Mouse (Mus musculus) olfactory bulb, adult 2 months (tissue): ENCODE results near the gene Cfap100. TPM values are rescaled to one million over a fixed set of nuclear protein-coding genes. Genes with fewer than 3 reads are reported as not detected.

Experiments
- H3K27ac ChIP-seq: fragments of 200-500 bp; 2 replicates; pipeline ENCODE4 v1.5.1; 2012; ENCODE audit warnings: low read depth, low read length; ENCODE audit not compliant: insufficient read depth
- H3K4me1 ChIP-seq: fragments of 200-500 bp; 2 replicates; pipeline ENCODE4 v1.6.1; 2012; ENCODE audit warnings: low read length; ENCODE audit not compliant: control insufficient read depth, insufficient read depth
- H3K4me3 ChIP-seq: fragments of 200-500 bp; 2 replicates; pipeline ENCODE4 v1.5.1; 2012; ENCODE audit warnings: mild to moderate bottlenecking, low read depth, low read length, moderate library complexity; ENCODE audit not compliant: insufficient read depth
- CTCF ChIP-seq: fragments of 200-500 bp; IDR thresholded peaks from 2 replicates; pipeline ENCODE4 v1.5.1; 2012; ENCODE audit warnings: low read depth, mild to moderate bottlenecking, low read length, moderate library complexity; ENCODE audit not compliant: insufficient read depth
- POLR2A ChIP-seq: fragments of 200-500 bp; IDR thresholded peaks from 2 replicates; pipeline ENCODE4 v1.6.1; 2012; ENCODE audit warnings: mild to moderate bottlenecking, low read depth, low read length, moderate library complexity; ENCODE audit not compliant: insufficient read depth
- WGBS: fragments of 180-500 bp; shearing (Covaris S2); methylation state at CpG from one replicate; pipeline ENCODE4 v1.1.7; 2018; 5-methylcytosine and 5-hydroxymethylcytosine counted together
- polyA plus RNA-seq: library from polyadenylated mRNA; stranded (reverse); fragments of >200 nt; gene quantifications from 2 replicates; pipeline ENCODE4 v1.2.4, GENCODE M21; 2012; ENCODE audit warnings: low replicate concordance; ENCODE audit not compliant: missing spikeins, insufficient read depth, insufficient read length

Cfap100 gene
- polyA plus RNA-seq, 1 experiment: not detected

DNA sequence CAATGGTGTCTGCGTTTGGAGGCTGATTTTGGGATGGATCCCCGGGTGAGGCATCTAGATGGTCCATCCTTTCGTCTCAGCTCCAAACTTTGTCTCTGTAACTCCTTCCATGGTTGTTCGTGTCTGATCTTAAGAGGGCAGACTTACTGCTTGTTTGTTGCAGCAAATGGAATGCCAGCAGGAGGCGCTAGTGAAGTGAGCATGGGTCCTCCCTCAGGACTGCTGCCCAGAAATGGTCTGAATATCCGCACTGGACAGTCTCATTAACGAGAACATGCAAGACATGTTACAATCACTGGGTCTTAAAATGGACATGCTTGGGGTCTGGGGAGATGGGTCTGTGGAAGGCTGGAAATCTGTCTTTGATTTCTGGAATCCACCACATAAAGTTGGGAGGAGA, 21.6 kb upstream of the Cfap100 start:
- TF ChIP-seq CTCF (no peak), POLR2A (no peak)
- 30% methylated on average over 7 of the region's 7 CpGs for WGBS
- Histone ChIP-seq H3K4me3 (no peak overlapping the region), H3K4me1 (peaks cover 4% of the 10 kb centered on the region; the same call in 1 of the 2 replicates), H3K27ac (no peak overlapping the region)

DNA sequence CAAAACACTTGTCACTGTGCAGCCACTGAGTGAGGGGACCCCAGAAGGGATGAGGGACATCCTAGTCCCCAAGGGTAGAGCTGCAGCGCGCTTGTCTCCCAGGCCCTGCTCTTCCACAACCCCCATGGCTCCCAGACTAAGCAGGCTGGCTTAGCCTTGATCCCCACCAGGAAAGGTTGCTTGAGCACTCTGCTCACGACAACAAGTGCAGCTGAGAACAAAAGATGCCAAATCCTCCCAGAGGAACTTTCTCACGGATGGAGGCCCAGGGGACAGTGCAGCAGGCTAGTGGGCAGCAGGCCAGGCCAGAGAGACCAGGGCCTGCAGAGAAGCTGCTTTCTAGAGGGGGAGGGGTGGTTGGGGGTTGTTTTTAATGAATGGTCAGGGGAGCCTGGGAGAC, 18.3 kb upstream of the Cfap100 start:
- no peak overlapping the region for H3K4me3 ChIP-seq
- 64% methylated on average over 4 of the region's 4 CpGs for WGBS
- TF ChIP-seq CTCF (no peak), POLR2A (no peak)
- no peak overlapping the region for H3K27ac ChIP-seq
- H3K4me1 ChIP-seq: peaks cover 4% of the 10 kb centered on the region; the same call in 1 of the 2 replicates

- H3K4me1 ChIP-seq: peaks cover 2% of the 10 kb centered on the region
- no peak overlapping the region for H3K27ac ChIP-seq
- TF ChIP-seq CTCF: no peak
- TF ChIP-seq POLR2A: no peak
- 93% methylated on average over 3 of the region's 3 CpGs for WGBS
- H3K4me3 ChIP-seq: no peak overlapping the region
Observed at GRCm38 (mm10) chr6:90437041-90437440, 8.4 kb upstream of the Cfap100 start.

GRCm38 (mm10) chr6:90436192-90436907, 7.8 kb upstream of the Cfap100 start:
- 84% methylated on average over 10 of the region's 10 CpGs for WGBS
- no peak for TF ChIP-seq CTCF
- no peak for TF ChIP-seq POLR2A

DNA sequence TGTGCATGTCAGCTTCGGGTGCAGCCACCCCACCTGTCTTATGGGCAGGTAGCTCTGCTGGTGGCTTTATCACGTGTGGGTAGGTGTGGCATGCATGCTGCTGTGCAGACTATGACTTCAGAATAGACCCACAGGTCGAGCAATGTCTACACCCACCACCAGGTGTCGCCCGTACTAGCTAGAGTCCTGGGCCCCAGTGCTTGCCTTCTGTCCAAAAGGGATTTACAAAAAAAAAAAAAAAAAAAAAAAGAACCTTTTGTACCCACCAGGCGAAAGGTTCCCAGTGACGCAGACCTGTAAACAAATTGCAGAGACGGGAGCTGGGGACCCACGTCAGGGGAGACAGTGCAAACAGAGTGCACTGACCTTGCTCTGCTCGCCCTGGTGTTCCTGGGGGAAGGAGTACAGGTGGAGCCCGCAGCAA, 6.6 kb upstream of the Cfap100 start:
- Histone ChIP-seq H3K4me3 (no peak overlapping the region), H3K27ac (no peak overlapping the region), H3K4me1 (peaks cover 2% of the 10 kb centered on the region)
- TF ChIP-seq CTCF: peak; percentile 35; the same call in 1 of the 2 replicates
- TF ChIP-seq POLR2A: no peak
- 18% methylated on average over 11 of the region's 11 CpGs for WGBS

More at GRCm38 (mm10) chr6:90436192-90436907, 7.8 kb upstream of the Cfap100 start:
- H3K27ac ChIP-seq: no peak overlapping the region
- H3K4me1 ChIP-seq: peaks cover 2% of the 10 kb centered on the region
- H3K4me3 ChIP-seq: no peak overlapping the region

DNA sequence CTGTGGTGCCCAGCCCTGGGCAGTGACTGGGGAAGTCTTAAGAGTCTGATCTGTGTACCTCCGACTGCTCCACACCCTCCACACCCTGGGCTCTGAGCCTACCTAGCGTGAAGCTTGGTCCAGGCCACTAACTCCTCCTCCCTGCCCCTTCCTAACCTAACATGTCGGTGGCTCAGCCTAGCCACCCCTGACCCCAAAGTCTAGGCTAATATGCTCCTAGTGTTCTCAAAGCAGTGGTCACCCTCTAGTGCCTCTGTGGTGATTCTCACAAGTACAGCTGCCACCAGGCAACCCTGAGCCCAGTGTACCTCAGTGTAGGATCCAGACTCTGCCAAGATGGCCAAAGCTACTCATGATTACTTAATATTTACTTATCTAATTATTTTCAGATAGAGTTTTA, 6.1 kb upstream of the Cfap100 start:
- WGBS: 79% methylated on average over 3 of the region's 3 CpGs
- Histone ChIP-seq H3K4me1 (peaks cover 2% of the 10 kb centered on the region), H3K4me3 (no peak overlapping the region), H3K27ac (no peak overlapping the region)
- TF ChIP-seq POLR2A (no peak), CTCF (no peak)

DNA sequence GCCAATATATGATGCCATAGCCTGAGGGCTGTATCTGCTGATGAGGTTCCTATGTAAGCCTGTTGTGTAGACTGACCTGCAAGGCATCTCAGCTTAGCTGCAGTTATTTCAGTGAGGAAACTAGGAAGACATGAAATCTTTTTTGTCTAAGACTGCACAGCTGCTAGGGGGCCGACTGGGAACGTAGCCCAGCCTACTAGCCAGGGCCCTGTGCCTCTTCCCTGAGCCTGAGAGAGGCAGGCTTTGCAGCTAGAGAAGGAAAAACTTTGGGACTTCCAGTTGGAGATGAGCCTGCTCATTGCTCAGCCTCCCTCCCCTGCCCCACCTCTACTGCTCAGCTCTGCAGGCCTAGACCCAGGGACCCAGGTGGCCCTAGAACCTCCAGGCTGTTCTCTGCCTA, 2.9 kb upstream of the Cfap100 start:
- TF ChIP-seq CTCF: no peak
- TF ChIP-seq POLR2A: no peak
- Histone ChIP-seq H3K4me1 (peaks cover 7% of the 10 kb centered on the region), H3K27ac (no peak overlapping the region), H3K4me3 (no peak overlapping the region)
- 53% methylated on average over 2 of the region's 2 CpGs for WGBS

DNA sequence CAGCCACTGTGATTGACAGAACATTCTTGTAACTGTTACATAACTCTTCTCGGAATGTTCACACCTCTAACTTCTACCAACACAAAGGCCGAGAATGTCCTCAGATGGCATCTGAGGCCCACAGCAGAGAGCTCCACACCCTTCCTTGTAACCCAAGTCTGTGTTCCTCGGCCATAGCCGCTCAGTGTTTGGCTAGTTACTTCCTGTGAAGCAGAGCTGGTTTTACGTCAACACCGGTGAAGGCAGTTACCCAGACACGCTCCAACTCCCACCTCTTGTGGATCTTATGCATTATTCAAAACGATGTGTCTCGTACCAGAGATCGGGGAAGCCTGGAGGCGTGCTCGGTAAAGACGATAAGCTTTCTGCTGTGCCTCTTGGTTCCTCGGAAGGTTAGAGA, 1.3 kb upstream of the Cfap100 start:
- Histone ChIP-seq H3K27ac (no peak overlapping the region), H3K4me1 (peaks cover 4% of the 10 kb centered on the region; the same call in 1 of the 2 replicates), H3K4me3 (no peak overlapping the region)
- WGBS: 71% methylated on average over 14 of the region's 14 CpGs
- TF ChIP-seq CTCF (no peak), POLR2A (no peak)

DNA sequence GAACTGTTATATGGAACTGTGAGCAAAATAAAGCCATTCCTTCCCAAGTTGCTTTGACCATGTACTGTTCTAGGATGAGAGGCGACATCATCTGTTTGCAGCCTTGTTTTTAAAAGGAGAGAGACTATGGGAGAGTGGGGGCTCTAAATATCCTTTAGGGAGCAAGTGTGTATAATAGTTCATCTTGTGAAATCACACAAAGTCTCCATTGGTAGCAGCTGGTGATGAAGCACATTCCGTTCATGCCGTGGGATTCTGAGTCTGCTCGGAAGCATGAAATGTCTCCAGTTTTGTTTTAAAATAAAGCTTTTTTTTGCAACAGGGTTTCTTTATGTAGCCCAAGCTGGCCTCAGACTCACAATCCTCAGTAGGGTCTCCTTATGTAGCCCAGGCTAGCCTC, 2.6 kb downstream of the Cfap100 start:
- Histone ChIP-seq H3K4me3 (no peak overlapping the region), H3K27ac (no peak overlapping the region), H3K4me1 (peaks cover 8% of the 10 kb centered on the region)
- TF ChIP-seq POLR2A (no peak), CTCF (no peak)
- WGBS: 87% methylated on average over 4 of the region's 4 CpGs
